Mouse (Mus musculus) erythroblast, embryonic 14.5 days (primary cell): Measurements from ENCODE around the gene Klhl6. TPM values are rescaled to one million over a fixed set of nuclear protein-coding genes. Genes with fewer than 3 reads are reported as not detected.

ENCODE experiments used
- H3K27me3 ChIP-seq: 2 replicates; pipeline ENCODE4 v1.6.1; 2012; ENCODE audit warnings: inconsistent platforms; ENCODE audit not compliant: control insufficient read depth
- H3K36me3 ChIP-seq: 2 replicates; pipeline ENCODE4 v1.6.1; 2012; ENCODE audit warnings: mild to moderate bottlenecking, inconsistent platforms; ENCODE audit not compliant: control insufficient read depth
- H3K4me1 ChIP-seq: 2 replicates; pipeline ENCODE4 v1.6.1; 2012; ENCODE audit warnings: inconsistent platforms; ENCODE audit not compliant: control insufficient read depth
- H3K4me3 ChIP-seq: replicated peaks from 2 replicates; pipeline ENCODE3; 2012; ENCODE audit warnings: moderate library complexity, mild to moderate bottlenecking, inconsistent platforms
- H3K9me3 ChIP-seq: 2 replicates; pipeline ENCODE4 v1.6.1; 2012; ENCODE audit warnings: low read length, inconsistent platforms, mixed read lengths; ENCODE audit not compliant: control insufficient read depth
- GATA1 ChIP-seq: IDR thresholded peaks from 2 replicates; pipeline ENCODE4 v1.6.1; 2012; ENCODE audit warnings: low read length, inconsistent platforms, mixed read lengths
- TAL1 ChIP-seq: IDR thresholded peaks from 3 replicates; pipeline ENCODE4 v1.6.1; 2012; ENCODE audit warnings: low read length, inconsistent platforms, mixed read lengths
- polyA plus RNA-seq: library from polyadenylated mRNA; stranded (reverse); fragments of >175 nt; gene quantifications from 2 replicates; pipeline ENCODE4 v1.2.3, GENCODE M21; 2012

Gene Klhl6
- polyA plus RNA-seq, 1 experiment, result not detected

- Histone ChIP-seq H3K4me3 (no peak overlapping the region), H3K36me3 (no peaks in the 10 kb centered on the region), H3K27me3 (no peaks in the 10 kb centered on the region), H3K9me3 (0 out of 2 replicates have a peak, but pooled peaks cover 2% of the 10 kb centered on the region), H3K4me1 (peaks cover 6% of the 10 kb centered on the region; the same call in 1 of the 2 replicates)
- TF ChIP-seq GATA1 (no peak), TAL1 (no peak)
Measured at GRCm38 (mm10) chr16:19993278-19993677, 10.4 kb upstream of the Klhl6 start.

GRCm38 (mm10) chr16:19990536-19990935 is 7.7 kb upstream of the Klhl6 start:
- Histone ChIP-seq H3K9me3 (0 out of 2 replicates have a peak, but pooled peaks cover 2% of the 10 kb centered on the region), H3K27me3 (no peaks in the 10 kb centered on the region), H3K4me1 (peaks cover 6% of the 10 kb centered on the region; the same call in 1 of the 2 replicates), H3K36me3 (no peaks in the 10 kb centered on the region), H3K4me3 (no peak overlapping the region)
- no peak for TF ChIP-seq TAL1
- no peak for TF ChIP-seq GATA1

GRCm38 (mm10) chr16:19987589-19987988 is 4.8 kb upstream of the Klhl6 start:
- TF ChIP-seq GATA1 (no peak), TAL1 (no peak)
- no peaks in the 10 kb centered on the region for H3K36me3 ChIP-seq
- peaks cover 4% of the 10 kb centered on the region for H3K4me1 ChIP-seq
- 0 out of 2 replicates have a peak, but pooled peaks cover 2% of the 10 kb centered on the region for H3K9me3 ChIP-seq
- H3K27me3 ChIP-seq, result no peaks in the 10 kb centered on the region
- H3K4me3 ChIP-seq, result no peak overlapping the region

DNA sequence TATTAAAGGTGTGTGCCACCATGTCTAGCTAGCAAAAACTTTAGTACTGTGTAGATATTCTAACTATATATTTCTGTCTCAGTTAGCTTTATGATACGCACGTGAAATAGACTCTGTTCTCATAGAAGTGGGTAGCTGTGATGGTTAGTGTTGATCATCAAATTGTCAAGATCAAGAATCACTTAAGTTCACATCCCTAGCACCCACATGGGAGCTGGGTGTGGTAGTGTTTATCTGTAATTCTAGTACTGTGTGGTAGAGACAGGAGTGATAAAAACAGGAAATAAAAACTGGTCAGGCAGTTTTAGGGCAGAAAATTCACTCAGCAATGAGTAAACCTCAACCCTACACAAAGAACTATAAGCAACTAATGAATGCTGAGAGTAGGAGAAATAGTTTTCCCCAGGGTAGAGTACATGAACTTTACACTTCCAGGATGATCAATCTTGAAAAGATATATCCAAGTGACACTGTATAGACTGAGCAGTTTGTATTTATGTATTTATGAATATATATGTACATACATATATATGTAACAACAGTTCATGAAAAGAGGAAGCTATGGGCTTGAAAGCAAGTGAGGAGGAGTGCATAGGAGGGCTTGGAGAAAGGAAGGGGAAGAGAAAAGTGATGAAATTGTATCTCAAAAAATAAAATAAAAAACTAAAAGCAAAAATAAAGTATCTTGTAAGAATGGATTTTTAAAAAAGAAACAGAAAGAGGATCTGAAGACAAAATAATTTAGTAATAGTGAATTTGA is 2.2 kb upstream of the Klhl6 start:
- Histone ChIP-seq H3K36me3 (no peaks in the 10 kb centered on the region), H3K27me3 (no peaks in the 10 kb centered on the region), H3K4me1 (peaks cover 5% of the 10 kb centered on the region), H3K4me3 (no peak overlapping the region), H3K9me3 (0 out of 2 replicates have a peak, but pooled peaks cover 2% of the 10 kb centered on the region)
- no peak for TF ChIP-seq TAL1
- TF ChIP-seq GATA1, result no peak

DNA sequence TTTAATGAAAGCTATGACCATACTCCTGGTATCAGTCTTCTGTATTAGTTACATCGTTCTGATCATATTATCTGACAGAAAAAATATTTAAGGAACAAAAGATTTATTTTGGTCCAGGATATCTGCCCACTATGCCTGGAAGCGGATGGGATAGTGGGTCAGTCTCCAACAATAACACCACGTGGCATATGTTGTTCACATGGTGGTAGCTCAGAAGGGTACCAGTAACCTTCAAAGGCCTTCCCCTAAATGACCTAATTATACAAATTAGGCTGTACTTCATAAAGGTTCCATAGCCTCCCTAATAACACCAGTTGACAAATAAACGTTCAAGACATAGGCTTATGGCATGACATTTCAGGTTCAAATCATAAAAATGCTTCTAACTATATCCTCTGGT is 722 bp upstream of the Klhl6 start:
- no peak overlapping the region for H3K4me3 ChIP-seq
- no peak for TF ChIP-seq GATA1
- TF ChIP-seq TAL1, result no peak

DNA sequence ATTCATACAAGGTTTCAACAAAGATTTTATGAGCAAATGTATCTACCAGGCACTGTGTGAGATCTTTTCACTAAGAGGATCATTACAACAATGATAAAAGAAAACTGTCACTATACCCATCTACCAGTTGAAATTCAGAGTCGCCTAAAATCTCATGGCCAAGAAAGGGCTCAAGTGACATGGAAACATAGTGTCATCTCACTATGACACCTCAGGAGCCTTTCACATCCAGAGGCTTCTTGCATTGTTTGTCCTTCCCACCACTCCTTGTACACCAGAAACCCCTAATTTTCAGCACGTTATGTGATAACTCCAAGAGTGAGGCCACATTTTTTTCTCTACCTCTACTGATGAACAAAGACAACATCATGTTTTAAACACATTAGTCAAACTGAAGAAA is 1.2 kb downstream of the Klhl6 start:
- TF ChIP-seq TAL1 (no peak), GATA1 (no peak)
- H3K36me3 ChIP-seq, result no peaks in the 10 kb centered on the region
- peaks cover 6% of the 10 kb centered on the region for H3K4me1 ChIP-seq

More for the DNA sequence above, 722 bp upstream of the Klhl6 start:
- Histone ChIP-seq H3K27me3 (no peaks in the 10 kb centered on the region), H3K4me1 (peaks cover 5% of the 10 kb centered on the region), H3K9me3 (no peaks in the 10 kb centered on the region), H3K36me3 (no peaks in the 10 kb centered on the region)

GRCm38 (mm10) chr16:19981006-19981405 is 1.8 kb downstream of the Klhl6 start:
- no peak for TF ChIP-seq TAL1
- no peak for TF ChIP-seq GATA1
- Histone ChIP-seq H3K9me3 (no peaks in the 10 kb centered on the region), H3K27me3 (no peaks in the 10 kb centered on the region), H3K36me3 (no peaks in the 10 kb centered on the region), H3K4me3 (no peak overlapping the region), H3K4me1 (peaks cover 6% of the 10 kb centered on the region)

More for the DNA sequence above, 1.2 kb downstream of the Klhl6 start:
- H3K4me3 ChIP-seq, result no peak overlapping the region
- H3K9me3 ChIP-seq, result no peaks in the 10 kb centered on the region
- H3K27me3 ChIP-seq, result no peaks in the 10 kb centered on the region

GRCm38 (mm10) chr16:19979755-19980154 is 3.1 kb downstream of the Klhl6 start:
- TF ChIP-seq TAL1 (no peak), GATA1 (no peak)
- H3K36me3 ChIP-seq, result no peaks in the 10 kb centered on the region
- no peaks in the 10 kb centered on the region for H3K9me3 ChIP-seq
- H3K27me3 ChIP-seq, result no peaks in the 10 kb centered on the region
- peaks cover 6% of the 10 kb centered on the region for H3K4me1 ChIP-seq
- H3K4me3 ChIP-seq, result no peak overlapping the region

- no peaks in the 10 kb centered on the region for H3K36me3 ChIP-seq
- TF ChIP-seq TAL1 (no peak), GATA1 (no peak)
- H3K27me3 ChIP-seq, result no peaks in the 10 kb centered on the region
- H3K4me3 ChIP-seq, result no peak overlapping the region
- 0 out of 2 replicates have a peak, but pooled peaks cover 2% of the 10 kb centered on the region for H3K4me1 ChIP-seq
- no peaks in the 10 kb centered on the region for H3K9me3 ChIP-seq
Measured at GRCm38 (mm10) chr16:19977282-19977681, 5.6 kb downstream of the Klhl6 start.

GRCm38 (mm10) chr16:19976825-19977224 is 6.0 kb downstream of the Klhl6 start:
- no peaks in the 10 kb centered on the region for H3K36me3 ChIP-seq
- TF ChIP-seq TAL1 (no peak), GATA1 (no peak)
- no peaks in the 10 kb centered on the region for H3K27me3 ChIP-seq
- no peak overlapping the region for H3K4me3 ChIP-seq
- no peaks in the 10 kb centered on the region for H3K9me3 ChIP-seq
- H3K4me1 ChIP-seq, result 0 out of 2 replicates have a peak, but pooled peaks cover 2% of the 10 kb centered on the region
